Mouse (Mus musculus) myocyte (in vitro differentiated cells): ENCODE measurements at regions not wholly inside any gene's neighbourhood (a gene's known extent, or its start where the extent isn't known, plus 50 kb on each side); places are given as distances from the start of the nearest gene placed in this dataset.

ENCODE experiments used
- CEBPB ChIP-seq: IDR thresholded peaks from 2 replicates; pipeline ENCODE4 v1.6.1; 2011; ENCODE audit warnings: mild to moderate bottlenecking, moderate library complexity; ENCODE audit not compliant: poor library complexity, insufficient read depth, severe bottlenecking
- E2F4 ChIP-seq: IDR thresholded peaks from one replicate; pipeline ENCODE4 v1.6.1; 2011; ENCODE audit warnings: mild to moderate bottlenecking, control low read depth, moderate library complexity; ENCODE audit not compliant: insufficient read depth
- MAX ChIP-seq: IDR thresholded peaks from one replicate; pipeline ENCODE4 v1.6.1; 2011; ENCODE audit warnings: low read depth, mild to moderate bottlenecking, control low read depth
- MYOD1 ChIP-seq, 3 experiments: IDR thresholded peaks; one replicate each; pipeline ENCODE4 v1.6.1; 2011; ENCODE audit warnings: control low read depth in 2 of 3, low read depth in 2 of 3, mild to moderate bottlenecking in 2 of 3, moderate library complexity in 1 of 3; ENCODE audit not compliant: insufficient read length in 2 of 3, control insufficient read depth in 1 of 3
- MYOG ChIP-seq, 3 experiments: IDR thresholded peaks; one replicate each; pipeline ENCODE4 v1.6.1; 2011; ENCODE audit warnings: control low read depth in 2 of 3, low read depth in 2 of 3, mild to moderate bottlenecking in 2 of 3; ENCODE audit not compliant: insufficient read length in 2 of 3, control insufficient read depth in 1 of 3, insufficient read depth in 1 of 3
- POLR2A ChIP-seq: IDR thresholded peaks from one replicate; pipeline ENCODE4 v1.6.1; 2011; ENCODE audit warnings: low read depth, mild to moderate bottlenecking, control low read depth, moderate library complexity; ENCODE audit not compliant: insufficient read length
- POLR2AphosphoS2 ChIP-seq: IDR thresholded peaks from one replicate; pipeline ENCODE4 v1.6.1; 2011; ENCODE audit warnings: low read depth, control low read depth; ENCODE audit not compliant: insufficient read length
- REST ChIP-seq: IDR thresholded peaks from one replicate; pipeline ENCODE4 v1.6.1; 2011; ENCODE audit warnings: mild to moderate bottlenecking, control low read depth, moderate library complexity; ENCODE audit not compliant: insufficient read depth, insufficient read length
- SRF ChIP-seq: IDR thresholded peaks from one replicate; pipeline ENCODE4 v1.6.1; 2011; ENCODE audit warnings: low read depth; ENCODE audit not compliant: control insufficient read depth, insufficient read length
- TCF12 ChIP-seq: IDR thresholded peaks from one replicate; pipeline ENCODE4 v1.6.1; 2011; ENCODE audit warnings: mild to moderate bottlenecking, control low read depth; ENCODE audit not compliant: poor library complexity, insufficient read depth, severe bottlenecking
- TCF3 ChIP-seq: IDR thresholded peaks from one replicate; pipeline ENCODE4 v1.6.1; 2011; ENCODE audit warnings: low read depth, control low read depth; ENCODE audit not compliant: insufficient read length
- USF1 ChIP-seq: IDR thresholded peaks from one replicate; pipeline ENCODE4 v1.6.1; 2011; ENCODE audit warnings: low read depth, mild to moderate bottlenecking, control low read depth, moderate library complexity

GRCm38 (mm10) chr14:25074022-25074800, 384.8 kb upstream of the Zmiz1 start:
- no peak for TF ChIP-seq POLR2A
- no peak for TF ChIP-seq TCF12
- no peak for TF ChIP-seq CEBPB
- TF ChIP-seq E2F4: no peak
- no peak for TF ChIP-seq MAX
- TF ChIP-seq MYOG (IDR thresholded peaks at IDR 0.05; ENCODE audit: control insufficient read depth in 1 of 3, insufficient read depth in 1 of 3, insufficient read length in 2 of 3, low read depth in 2 of 3): no peak
- no peak for TF ChIP-seq POLR2AphosphoS2
- no peak for TF ChIP-seq TCF3
- TF ChIP-seq USF1: no peak
- TF ChIP-seq SRF: no peak
- no peak for TF ChIP-seq MYOD1 (IDR thresholded peaks at IDR 0.05; ENCODE audit: control insufficient read depth in 1 of 3, insufficient read length in 2 of 3, low read depth in 2 of 3)
- TF ChIP-seq REST: no peak
